Mouse (Mus musculus) layer of hippocampus, adult 6 months (tissue): ENCODE measurements around the gene Farsa. TPM values are rescaled to one million over a fixed set of nuclear protein-coding genes. Genes with fewer than 3 reads are reported as not detected.

Source experiments
- long read RNA-seq, 2 experiments: library from polyadenylated mRNA; unstranded; transcript quantifications; one replicate each; pipeline ENCODE4 v2.0.0; 2019 to 2020
- microRNA-seq: library from miRNA; unstranded; fragments of <30 nt; microRNA quantifications from one replicate; pipeline ENCODE4 v1.2.0, GENCODE M21; 2020
- polyA plus RNA-seq: library from polyadenylated mRNA; unstranded; fragments of <200 nt; fragmentation: Nextera tagmentation; gene quantifications from 2 replicates; pipeline ENCODE4 v1.2.3, GENCODE M21; 2021

Farsa gene
- 21.3 and 22.2 TPM in 2 replicates for polyA plus RNA-seq
- long read RNA-seq, experiment 1, transcript Farsa-201 (13 exons, 1,826 nt): major isoform, 44 of 57 reads
- long read RNA-seq, experiment 1, partial matches to known transcripts: 9 of 57 reads
- long read RNA-seq, experiment 1, other reads (novel, unspliced or antisense): 3 of 57 reads
- long read RNA-seq, experiment 2, transcript Farsa-202 (13 exons, 1,795 nt): minor isoform, 5 of 184 reads
- long read RNA-seq, experiment 2, transcript Farsa-201 (13 exons, 1,826 nt): major isoform, 143 of 184 reads
- long read RNA-seq, experiment 2, partial matches to known transcripts: 1 of 184 reads
- long read RNA-seq, experiment 2, other reads (novel, unspliced or antisense): 29 of 184 reads

DNA sequence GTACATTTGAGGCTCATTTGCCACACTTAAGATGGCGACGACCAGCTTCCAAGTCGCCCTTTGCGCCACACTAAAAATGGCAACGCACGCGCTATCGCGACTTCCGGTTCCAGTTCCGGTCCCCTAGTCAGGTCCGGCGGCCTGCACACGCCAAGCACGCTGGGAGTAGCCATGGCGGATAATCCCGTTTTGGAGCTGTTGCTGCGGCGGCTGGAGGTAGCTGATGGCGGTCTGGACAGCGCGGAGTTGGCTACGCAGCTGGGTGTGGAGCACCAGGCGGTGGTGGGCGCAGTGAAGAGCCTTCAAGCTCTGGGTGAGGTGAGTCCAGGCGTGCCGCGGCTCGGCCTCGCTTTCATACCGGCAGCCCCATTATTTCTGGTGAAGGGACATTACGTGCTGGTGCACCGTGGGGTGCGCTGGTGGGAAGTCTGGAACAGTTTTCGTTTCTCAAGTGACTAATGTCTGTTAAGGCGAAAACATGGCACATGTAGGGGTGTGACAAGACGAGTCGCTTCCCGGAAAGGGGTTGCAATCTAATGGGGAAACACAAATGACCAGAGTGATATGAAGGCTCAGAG lies at the start of gene Farsa:
Gene Farsa (plus strand): TSS at position 126 of the 578 bp plus-strand sequence.

DNA sequence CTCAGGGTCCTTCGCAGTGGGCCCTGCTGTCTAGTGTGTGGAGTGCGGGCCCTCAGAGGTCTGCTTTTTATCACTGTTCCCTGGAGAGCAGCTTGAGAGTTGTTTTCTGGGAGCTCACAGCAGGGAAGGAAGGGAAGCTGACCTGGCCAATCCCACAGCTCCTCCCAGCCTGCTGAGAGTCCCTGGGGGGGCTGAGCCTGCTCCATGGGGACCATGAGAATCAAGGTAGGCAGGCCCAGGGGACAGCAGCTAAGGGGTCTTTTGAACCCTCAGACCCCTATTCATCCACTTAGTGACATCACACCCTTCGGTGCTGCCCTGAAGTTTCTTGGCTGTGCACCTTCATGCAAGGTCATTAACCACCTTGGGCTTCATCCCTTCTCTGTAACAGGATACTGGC lies 34.1 kb upstream of the Farsa start, which contains the start of gene Dand5:
Gene Dand5 (minus strand): TSS at position 101 of the 400 bp plus-strand sequence.

DNA sequence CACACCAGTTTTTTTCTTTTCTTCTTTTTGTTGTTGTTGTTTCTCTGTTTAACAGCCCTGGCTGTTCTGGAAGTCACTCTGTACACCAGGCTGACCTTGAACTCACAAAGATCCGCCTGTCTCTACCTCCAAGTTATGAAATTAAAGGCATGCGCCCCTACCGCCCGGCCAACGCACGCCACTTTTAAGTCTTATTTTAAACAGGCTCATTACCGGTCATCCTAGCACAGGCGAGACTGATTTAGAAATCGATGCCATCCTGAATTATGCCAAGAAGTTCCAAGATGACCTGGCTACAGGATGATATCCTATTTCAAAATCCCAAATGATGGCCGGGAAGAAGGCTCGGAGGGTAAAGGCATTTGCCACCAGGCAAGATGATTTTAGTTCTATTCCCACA lies 25.3 kb upstream of the Farsa start, which contains the start of gene Gadd45gip1:
Gene Gadd45gip1 (plus strand): TSS at position 33 of the 400 bp plus-strand sequence.

DNA sequence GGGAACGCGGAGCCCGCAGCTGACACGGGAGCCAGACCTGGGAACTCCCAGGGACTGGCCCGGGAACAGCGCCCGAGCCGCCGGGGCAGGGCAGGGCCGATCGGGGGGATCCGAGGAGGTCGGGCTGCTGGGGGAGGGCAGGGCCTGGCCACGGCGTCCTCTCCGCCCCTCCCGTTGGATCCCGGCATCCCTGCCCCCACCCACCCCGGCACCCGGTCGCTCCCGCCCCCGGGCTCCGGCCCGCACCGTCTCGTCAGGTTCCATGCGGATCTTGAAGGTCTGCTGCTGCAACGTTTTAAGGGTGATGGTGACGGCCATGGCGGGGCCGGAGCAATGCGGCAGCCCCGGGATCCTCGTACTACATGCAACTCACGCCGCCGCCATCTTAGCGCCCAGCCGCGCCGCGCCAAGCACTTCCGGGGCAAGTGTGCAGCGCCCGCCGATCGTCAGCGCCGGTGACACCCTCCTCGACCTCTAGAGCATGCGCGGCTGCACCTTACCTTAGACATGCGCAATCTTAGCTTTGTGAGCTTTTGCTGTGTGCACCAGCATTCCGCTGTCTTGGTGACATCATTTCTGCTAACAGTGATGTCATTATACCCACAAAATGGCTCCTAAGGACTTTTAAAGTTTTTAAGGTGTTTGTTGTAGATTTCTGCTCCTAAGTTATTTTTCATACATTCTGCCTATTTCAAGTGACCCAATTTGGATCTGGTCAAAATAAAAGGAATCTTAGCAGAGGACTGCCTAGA lies 16.4 kb upstream of the Farsa start, which contains the start of gene Rad23a:
Gene Rad23a (minus strand): TSS at position 418 of the 752 bp plus-strand sequence.

DNA sequence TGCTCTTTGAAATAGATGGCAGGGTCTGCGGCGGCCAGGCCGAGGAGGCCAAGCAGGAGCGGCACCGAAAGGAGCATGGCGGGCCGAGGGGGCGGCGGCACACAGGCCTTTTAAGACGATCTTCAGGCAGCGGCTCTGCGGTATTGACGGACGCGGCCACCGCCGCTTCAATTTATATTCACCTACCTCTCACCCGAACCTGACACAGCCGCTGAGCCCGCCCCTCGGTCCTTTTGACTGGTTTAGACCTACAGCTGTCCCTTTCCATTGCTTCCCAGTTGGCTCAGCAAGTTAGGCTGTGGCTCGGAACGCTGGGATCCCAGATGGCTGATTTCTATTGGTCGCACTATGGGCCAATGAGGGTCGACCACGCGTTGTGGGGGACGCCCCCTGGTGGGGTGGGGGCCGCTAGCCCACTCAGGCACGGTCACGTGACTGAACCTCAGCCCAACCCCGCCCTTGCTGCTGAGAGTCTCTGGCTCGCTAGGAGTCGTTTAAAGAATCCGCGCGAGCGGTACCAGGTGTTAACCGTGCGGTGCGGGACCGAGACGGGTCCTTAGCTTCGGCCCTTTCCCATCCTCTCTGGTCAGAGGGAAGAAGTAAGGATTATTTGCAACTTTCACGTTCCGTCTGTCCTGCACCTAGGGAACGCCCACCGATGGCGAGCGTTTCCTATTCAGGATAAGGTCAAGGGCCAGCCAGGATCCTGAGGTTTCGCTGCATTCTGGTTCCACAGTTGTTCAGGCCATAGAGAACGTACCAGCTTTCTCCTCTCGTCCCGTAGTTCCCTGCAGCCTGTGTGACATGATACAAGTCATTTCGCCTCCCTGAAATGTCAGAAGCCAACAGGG lies 9.8 kb upstream of the Farsa start, which contains the start of gene Calr:
Gene Calr (minus strand): TSS at position 213 of the 851 bp plus-strand sequence.

DNA sequence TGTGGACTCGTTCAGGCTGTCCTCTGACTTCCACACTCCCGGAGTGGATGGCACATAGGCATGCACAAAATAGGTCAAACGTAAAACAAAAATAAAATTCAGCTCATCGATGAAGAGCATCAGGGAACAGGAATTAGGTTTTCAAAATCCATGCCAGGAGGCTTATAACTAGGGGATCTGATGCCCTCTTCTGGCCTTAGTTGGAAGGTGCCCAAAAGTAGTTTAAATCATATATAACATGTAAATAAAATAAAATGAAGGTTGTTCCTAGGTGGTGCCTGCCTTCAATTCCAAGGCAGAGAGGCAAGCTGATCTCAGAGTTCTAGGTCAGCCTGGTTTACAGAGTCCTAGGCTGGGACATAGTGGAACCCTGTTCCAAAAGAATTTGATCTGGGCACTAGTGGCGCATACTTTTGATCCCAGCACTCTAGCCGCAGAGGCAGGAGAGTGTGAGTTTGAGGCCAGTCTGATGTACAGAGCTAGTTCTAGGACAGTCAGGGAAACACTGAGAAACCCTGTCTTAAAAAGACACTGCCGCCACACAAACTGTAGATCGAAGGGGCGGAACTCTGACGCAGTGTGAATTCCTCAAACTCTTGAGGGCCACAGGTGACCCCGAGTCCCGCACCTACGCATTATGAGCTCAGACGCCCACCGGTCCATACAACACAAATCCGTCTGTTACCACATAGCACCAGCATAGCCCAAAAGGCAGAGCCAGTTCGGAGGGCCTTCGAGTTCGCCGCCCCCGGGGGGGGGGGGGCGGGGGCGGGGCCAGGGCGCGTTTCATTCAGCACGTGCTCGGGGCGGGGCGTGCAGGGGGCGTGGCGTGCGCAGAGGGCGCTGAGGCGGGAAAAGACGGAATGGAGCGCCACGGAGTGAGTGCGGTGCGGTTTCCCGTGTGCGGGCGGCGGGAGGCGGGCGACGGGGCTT lies 14.9 kb downstream of the Farsa start, which contains the start of gene Syce2:
Gene Syce2 (plus strand): TSS at position 736 of the 933 bp plus-strand sequence.

DNA sequence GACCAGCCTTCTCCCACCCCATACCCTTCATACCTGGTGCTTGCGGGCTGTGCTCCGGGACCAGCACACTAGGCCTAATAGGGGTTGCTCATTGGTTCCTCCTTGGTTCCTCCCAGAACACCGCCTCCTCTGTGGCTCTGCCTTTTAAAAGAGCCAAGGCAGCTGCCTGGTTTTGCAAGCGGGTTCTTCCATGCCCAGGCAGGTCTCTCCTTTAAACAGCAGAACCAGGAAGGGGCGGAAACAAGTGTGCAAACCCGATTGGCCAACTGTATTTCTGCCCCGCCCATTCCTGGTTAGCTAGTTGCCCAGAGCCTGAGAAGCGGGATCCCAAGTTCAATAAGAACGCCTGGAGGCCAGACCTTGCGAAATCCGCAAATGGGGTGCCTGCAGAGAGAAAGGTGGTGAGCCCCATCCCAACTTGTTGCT lies 36.9 kb downstream of the Farsa start, which contains the start of gene Gcdh:
Gene Gcdh (minus strand): TSS at position 213 of the 426 bp plus-strand sequence.

DNA sequence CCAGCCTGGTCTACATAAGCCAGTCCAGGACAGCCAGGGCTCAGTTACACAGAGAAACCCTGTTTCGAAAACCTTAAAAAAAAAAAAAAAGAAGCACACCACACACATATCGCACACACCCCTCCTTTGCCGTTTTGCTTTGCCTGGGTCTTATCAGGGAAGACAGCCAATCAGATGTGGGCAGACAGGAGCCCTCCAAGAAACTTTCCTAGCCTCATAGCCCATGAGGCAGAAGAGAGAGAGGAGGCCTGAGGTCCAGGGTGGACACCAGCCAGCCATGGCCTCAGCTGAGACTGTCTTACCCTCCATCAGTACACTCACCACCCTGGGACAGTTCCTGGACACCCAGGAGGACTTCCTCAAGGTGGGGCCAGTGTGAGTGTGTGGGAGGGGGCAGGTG lies 45.0 kb downstream of the Farsa start, which contains the start of gene Klf1:
Gene Klf1 (plus strand): TSS at position 177 of the 400 bp plus-strand sequence.

DNA sequence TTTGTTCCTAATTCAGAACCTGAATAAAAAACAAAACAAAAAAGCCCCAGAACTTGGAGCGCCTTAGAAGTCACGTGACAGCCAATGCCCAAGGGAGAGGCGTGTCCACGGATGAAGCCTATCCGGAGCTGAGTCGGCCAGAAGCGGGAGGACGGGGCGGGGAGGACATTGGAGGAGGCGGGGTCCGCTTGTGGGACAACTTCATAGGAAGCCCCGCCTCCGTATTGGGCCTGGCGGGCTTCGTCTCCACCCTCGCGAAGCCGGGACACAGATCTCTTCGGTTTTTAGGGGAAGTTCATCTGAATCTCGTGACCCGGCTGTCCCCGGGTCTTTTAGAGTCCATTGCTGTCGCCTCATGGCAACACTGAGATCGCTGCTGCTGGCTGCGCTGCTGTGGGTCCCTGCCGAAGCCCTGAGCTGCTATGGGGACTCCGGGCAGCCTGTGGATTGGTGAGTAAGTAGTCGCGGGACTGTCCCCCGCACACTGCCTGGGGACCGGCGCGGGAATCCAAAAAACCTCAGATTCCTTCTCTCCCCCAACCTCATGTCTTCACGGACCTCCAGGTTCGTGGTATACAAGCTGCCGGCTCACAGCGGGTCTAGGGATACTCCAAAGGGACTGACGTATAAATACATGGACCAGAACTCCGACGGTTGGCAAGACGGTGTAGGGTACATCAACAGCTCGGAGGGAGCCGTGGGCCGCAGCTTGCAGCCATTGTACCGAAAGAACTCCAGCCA lies 51.8 kb downstream of the Farsa start, which contains the start of gene Dnase2a:
Gene Dnase2a (plus strand): TSS at position 140 of the 741 bp plus-strand sequence.

Small RNA genes within 50 kb of the gene (microRNA-seq; reads per million reads assigned to microRNA genes)
- gene Mir7069: 9.0 reads per million, percentile 29 among the genes with 10 or more reads in this experiment

Other genes starting within 250 kb of the Farsa start
- gene Ier2, start 194.1 kb upstream of the Farsa start, polyA plus RNA-seq: 23.2 and 26.5 TPM in 2 replicates
- 54.1 and 61.6 TPM in 2 replicates for gene Trmt1, start 170.7 kb upstream of the Farsa start, polyA plus RNA-seq
- 6.5 and 6.8 TPM in 2 replicates for gene Nacc1, start 169.1 kb upstream of the Farsa start, polyA plus RNA-seq
- 1.7 and 2.2 TPM in 2 replicates for gene Lyl1, start 155.5 kb upstream of the Farsa start, polyA plus RNA-seq
- gene G430095P16Rik, start 134.0 kb upstream of the Farsa start, polyA plus RNA-seq: 0.44 and 0.90 TPM in 2 replicates
- 211 and 265 TPM in 2 replicates for gene Nfix, start 56.6 kb upstream of the Farsa start, polyA plus RNA-seq
- gene Dand5, start 34.2 kb upstream of the Farsa start, polyA plus RNA-seq: 14.6 and 16.6 TPM in 2 replicates
- 36.3 and 37.5 TPM in 2 replicates for gene Gadd45gip1, start 25.5 kb upstream of the Farsa start, polyA plus RNA-seq
- gene Rad23a, start 16.3 kb upstream of the Farsa start, polyA plus RNA-seq: 132 and 159 TPM in 2 replicates
- gene Calr, start 10.1 kb upstream of the Farsa start, polyA plus RNA-seq: 92.3 and 126 TPM in 2 replicates
- gene Syce2, start 15.1 kb downstream of the Farsa start, polyA plus RNA-seq: 18.5 and 21.1 TPM in 2 replicates
- gene Gcdh, start 36.9 kb downstream of the Farsa start, polyA plus RNA-seq: 22.7 and 24.2 TPM in 2 replicates
- 0.15 and 0.30 TPM in 2 replicates for gene Klf1, start 44.9 kb downstream of the Farsa start, polyA plus RNA-seq
- 4.5 and 6.6 TPM in 2 replicates for gene Dnase2a, start 51.6 kb downstream of the Farsa start, polyA plus RNA-seq
- 11.2 and 18.3 TPM in 2 replicates for gene Mast1, start 80.4 kb downstream of the Farsa start, polyA plus RNA-seq
- 0.15 TPM in 1 of 2 replicates, not detected in the other for gene Rtbdn, start 90.0 kb downstream of the Farsa start, polyA plus RNA-seq
- not detected in 2 replicates for gene Gm49661, start 112.4 kb downstream of the Farsa start, polyA plus RNA-seq
- 688 and 751 TPM in 2 replicates for gene Prdx2, start 112.6 kb downstream of the Farsa start, polyA plus RNA-seq
- gene Rnaseh2a, start 112.8 kb downstream of the Farsa start, polyA plus RNA-seq: 45.5 and 52.3 TPM in 2 replicates
- gene Junb, start 121.7 kb downstream of the Farsa start, polyA plus RNA-seq: 142 and 144 TPM in 2 replicates
- 5.0 and 6.2 TPM in 2 replicates for gene Hook2, start 133.6 kb downstream of the Farsa start, polyA plus RNA-seq
- gene Best2, start 157.5 kb downstream of the Farsa start, polyA plus RNA-seq: 0.09 TPM in 1 of 2 replicates, not detected in the other
- 31.7 and 41.1 TPM in 2 replicates for gene Asna1, start 168.3 kb downstream of the Farsa start, polyA plus RNA-seq
- gene Trir, start 169.8 kb downstream of the Farsa start, polyA plus RNA-seq: 71.1 and 83.3 TPM in 2 replicates
- gene Tnpo2, start 179.9 kb downstream of the Farsa start, polyA plus RNA-seq: 24.3 and 26.5 TPM in 2 replicates
- 13.4 and 14.1 TPM in 2 replicates for gene Fbxw9, start 203.1 kb downstream of the Farsa start, polyA plus RNA-seq
- gene Gm5741, start 211.0 kb downstream of the Farsa start, polyA plus RNA-seq: not detected in 2 replicates
- 63.7 and 73.4 TPM in 2 replicates for gene Dhps, start 214.8 kb downstream of the Farsa start, polyA plus RNA-seq
- gene Wdr83os, start 223.8 kb downstream of the Farsa start, polyA plus RNA-seq: 140 and 142 TPM in 2 replicates
- 35.6 and 36.8 TPM in 2 replicates for gene Wdr83, start 224.3 kb downstream of the Farsa start, polyA plus RNA-seq
- gene Man2b1, start 226.3 kb downstream of the Farsa start, polyA plus RNA-seq: 20.7 and 26.6 TPM in 2 replicates